Mouse (Mus musculus) olfactory bulb, adult 2 months (tissue): ENCODE results near the gene Gm20481.

ENCODE experiments used
- CTCF ChIP-seq: fragments of 200-500 bp; IDR thresholded peaks from 2 replicates; pipeline ENCODE4 v1.5.1; 2012; ENCODE audit warnings: low read depth, mild to moderate bottlenecking, low read length, moderate library complexity; ENCODE audit not compliant: insufficient read depth
- POLR2A ChIP-seq: fragments of 200-500 bp; IDR thresholded peaks from 2 replicates; pipeline ENCODE4 v1.6.1; 2012; ENCODE audit warnings: mild to moderate bottlenecking, low read depth, low read length, moderate library complexity; ENCODE audit not compliant: insufficient read depth

DNA sequence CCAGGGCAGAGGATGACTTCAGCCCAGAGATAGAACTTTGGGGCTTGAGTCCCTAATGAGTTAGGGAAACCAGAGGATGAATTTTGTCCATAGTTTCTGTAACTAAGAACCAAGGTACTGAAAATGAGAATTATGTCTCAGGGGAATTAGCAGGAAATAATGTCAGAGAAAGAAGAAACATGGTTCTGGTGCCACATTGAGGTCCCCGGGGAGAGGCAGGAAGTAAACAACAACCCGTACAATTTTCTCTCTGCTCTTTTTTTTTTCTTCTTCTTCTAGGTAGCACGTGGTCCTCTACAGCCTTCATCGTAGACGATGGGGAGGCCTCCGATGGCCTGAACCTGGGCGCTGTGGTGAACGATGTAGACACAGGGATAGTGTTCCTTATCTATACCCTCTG, 37.4 kb upstream of the Gm20481 start:
- TF ChIP-seq POLR2A, result no peak
- TF ChIP-seq CTCF, result no peak
